Comparison of ENCODE assay signal across 10 mouse cellular contexts in the genomic region with DNA sequence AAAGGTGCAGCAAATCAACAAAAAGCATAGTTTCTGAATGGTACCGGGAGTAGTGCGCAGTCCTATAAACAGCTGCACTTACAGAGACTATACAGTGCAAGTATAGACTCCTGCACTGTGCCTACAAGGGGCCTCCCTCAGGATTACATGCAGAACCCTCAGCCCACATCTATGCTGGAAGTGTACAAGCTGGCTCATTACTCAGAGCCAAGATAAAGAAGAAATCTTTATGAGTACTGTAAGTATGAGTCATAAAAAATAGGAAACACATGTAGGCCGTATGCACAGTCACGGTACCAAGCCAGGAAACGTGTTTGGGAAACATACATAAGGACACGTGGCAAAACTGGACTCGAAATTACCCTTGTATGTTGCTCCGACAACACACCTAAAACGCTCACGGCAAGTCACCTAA.
DNase-seq lines count a peak whose midpoint lies in the region; ATAC-seq lines count a peak whose summit lies in the region.
"Had no signal": no experiment of that assay in that cellular context is flagged by ENCODE, and none has a peak within 500 bp of the region (broad histone marks: within the 10 kb centered on the region; RNA-seq: fewer than 3 reads in every experiment).

No protein-coding gene starts in this region.

- no peak overlapping the region for H3K4me2 ChIP-seq in hindbrain, embryonic 16.5 days (ENCODE audit: low read length)

- no peak for ATAC-seq in hindbrain, embryonic 16.5 days
- ATAC-seq in cerebellum, adult (ENCODE audit: insufficient number of reproducible peaks, low FRiP score, low TSS enrichment), result no peak

- no peaks in the 10 kb centered on the region; the same call in 1 of the 2 replicates for H3K4me1 ChIP-seq in hindbrain, embryonic 16.5 days (ENCODE audit: control insufficient read depth, insufficient read depth, low read depth, low read length)
- H3K4me1 ChIP-seq in hindbrain, embryonic 10.5 days (replicated peaks), result peaks cover 28% of the 10 kb centered on the region

- no peaks in the 10 kb centered on the region for H3K36me3 ChIP-seq in hindbrain, embryonic 16.5 days (ENCODE audit: control insufficient read depth, insufficient read depth, low read length)
- H3K36me3 ChIP-seq in hindbrain, embryonic 10.5 days, result no peaks in the 10 kb centered on the region
- H3K36me3 ChIP-seq: G1E had no signal

- 0 out of 2 replicates have a peak overlapping the region, but pooled peaks have one; percentile 13 for H3K27ac ChIP-seq in hindbrain, embryonic 16.5 days (ENCODE audit: low read depth, low read length)
- no peak overlapping the region for H3K27ac ChIP-seq in hindbrain, embryonic 10.5 days

- intact Hi-C loops in left cerebral cortex, postnatal 36 days (cut with DNase I), result no loop called here

- H3K27me3 ChIP-seq in hindbrain, embryonic 16.5 days (replicated peaks; ENCODE audit: control insufficient read depth, insufficient read depth, low read length), result no peaks in the 10 kb centered on the region
- H3K27me3 ChIP-seq in hindbrain, embryonic 10.5 days (ENCODE audit: insufficient read depth, poor library complexity, severe bottlenecking), result no peaks in the 10 kb centered on the region
- H3K27me3 ChIP-seq: megakaryocyte, embryonic 14.5 days had no signal

- H3K9ac ChIP-seq in hindbrain, embryonic 16.5 days (ENCODE audit: low read depth, low read length), result no peak overlapping the region

- H3K4me3 ChIP-seq in hindbrain, embryonic 16.5 days (ENCODE audit: low read length), result no peak overlapping the region
- H3K4me3 ChIP-seq in hindbrain, embryonic 10.5 days, result no peak overlapping the region
- H3K4me3 ChIP-seq: megakaryocyte, embryonic 14.5 days had no signal

- 84% methylated on average over 10 of the region's 10 CpGs for WGBS in hindbrain, embryonic 16.5 days
- WGBS in hindbrain, embryonic 10.5 days, result 86% methylated on average over 10 of the region's 10 CpGs

- DNase-seq in hindbrain, embryonic 10.5 days (ENCODE audit: low spot score), result no peak
- peak; percentile 37 to 42 for DNase-seq in right cerebral cortex, adult 2 months (ENCODE audit: low spot score in 2 of 2)
- DNase-seq in right cerebral cortex, postnatal 14 days, result no peak
- DNase-seq in left cerebral cortex, postnatal 36 days (ENCODE audit: low spot score in 2 of 2), result peak; percentile 17
- DNase-seq in adrenal gland, adult 8-10 months, result no peak
- DNase-seq in thymus, adult 18-20 months, result no peak

- no peaks in the 10 kb centered on the region for H3K9me3 ChIP-seq in hindbrain, embryonic 16.5 days (ENCODE audit: control insufficient read depth, low read length)
- H3K9me3 ChIP-seq in hindbrain, embryonic 10.5 days, result no peaks in the 10 kb centered on the region
- H3K9me3 ChIP-seq: G1E; megakaryocyte, embryonic 14.5 days had no signal

Comparison
In these comparisons a context has a peak if more than half of its experiments do, and no peak if none do; other contexts are left out.
1. DNase-seq: peak in right cerebral cortex, adult 2 months (2 of 2) and left cerebral cortex, postnatal 36 days (2 of 2); none in hindbrain, embryonic 10.5 days (single experiment), right cerebral cortex, postnatal 14 days (single experiment), adrenal gland, adult 8-10 months (single experiment) and thymus, adult 18-20 months (0 of 2).